Mouse (Mus musculus) mesoderm, embryonic 11.5 days (tissue): ENCODE results near the gene Natd1.

Experiments used
- DNase-seq: peaks from one replicate; pipeline ENCODE4 v3.0.0-alpha.2; 2012; ENCODE audit warnings: low read depth, low spot score

The Natd1 gene

GRCm38 (mm10) chr11:60914491-60914890, at the start of gene Natd1:
Gene Natd1, minus strand, starts transcription at chr11:60914750.
- no peak for DNase-seq

- DNase-seq = no peak
Observed at GRCm38 (mm10) chr11:60962709-60963108, 48.2 kb upstream of the Natd1 start.

- no peak for DNase-seq
Observed at GRCm38 (mm10) chr11:60961176-60961575, 46.6 kb upstream of the Natd1 start.

GRCm38 (mm10) chr11:60958948-60959347, 44.4 kb upstream of the Natd1 start:
- no peak for DNase-seq

GRCm38 (mm10) chr11:60955621-60956383, 41.3 kb upstream of the Natd1 start:
- no peak for DNase-seq

GRCm38 (mm10) chr11:60954255-60955104, 39.9 kb upstream of the Natd1 start:
- no peak for DNase-seq

GRCm38 (mm10) chr11:60953803-60954202, 39.3 kb upstream of the Natd1 start:
- peak; percentile 94 for DNase-seq

GRCm38 (mm10) chr11:60952986-60953385, 38.4 kb upstream of the Natd1 start:
- DNase-seq = no peak

- DNase-seq = no peak
Observed at GRCm38 (mm10) chr11:60952362-60952761, 37.8 kb upstream of the Natd1 start.

- no peak for DNase-seq
Observed at GRCm38 (mm10) chr11:60951896-60952295, 37.3 kb upstream of the Natd1 start.

- no peak for DNase-seq
Observed at GRCm38 (mm10) chr11:60945003-60945402, 30.5 kb upstream of the Natd1 start.

- DNase-seq = no peak
Observed at GRCm38 (mm10) chr11:60942263-60943015, 27.9 kb upstream of the Natd1 start.

- DNase-seq = peak; percentile 41
Observed at GRCm38 (mm10) chr11:60941370-60941769, 26.8 kb upstream of the Natd1 start.

GRCm38 (mm10) chr11:60940501-60940900, 26.0 kb upstream of the Natd1 start:
- DNase-seq = no peak

GRCm38 (mm10) chr11:60939487-60939886, 24.9 kb upstream of the Natd1 start:
- DNase-seq = no peak

GRCm38 (mm10) chr11:60937611-60938010, 23.1 kb upstream of the Natd1 start:
- no peak for DNase-seq

GRCm38 (mm10) chr11:60935975-60936373, 21.4 kb upstream of the Natd1 start:
- no peak for DNase-seq

GRCm38 (mm10) chr11:60935326-60935974, 20.9 kb upstream of the Natd1 start:
- DNase-seq = no peak

- no peak for DNase-seq
Observed at GRCm38 (mm10) chr11:60934795-60935194, 20.2 kb upstream of the Natd1 start.

GRCm38 (mm10) chr11:60933178-60933930, 18.8 kb upstream of the Natd1 start:
- DNase-seq = no peak
